Mouse (Mus musculus): ENCODE data around the gene Slit3. TPM values are rescaled to one million over a fixed set of nuclear protein-coding genes. Genes with fewer than 3 reads are reported as not detected.

Slit3 gene
- polyA plus RNA-seq, 1 experiment, result 11.3 TPM

- no peak overlapping the region for H3K4me3 ChIP-seq (ENCODE audit: insufficient read depth, low read depth, low read length)
- H3K27ac ChIP-seq (replicated peaks; ENCODE audit: low read depth, low read length), result no peak overlapping the region
- no peaks in the 10 kb centered on the region for H3K4me1 ChIP-seq (ENCODE audit: control insufficient read depth, insufficient read depth, insufficient read length, low read length)
Observed at GRCm38 (mm10) chr11:35261562-35262087, 140.6 kb downstream of the Slit3 start.

- no peak overlapping the region for H3K27ac ChIP-seq (replicated peaks; ENCODE audit: low read depth, low read length)
- no peak overlapping the region for H3K4me3 ChIP-seq (ENCODE audit: insufficient read depth, low read depth, low read length)
- no peaks in the 10 kb centered on the region for H3K4me1 ChIP-seq (ENCODE audit: control insufficient read depth, insufficient read depth, insufficient read length, low read length)
Observed at GRCm38 (mm10) chr11:35262289-35262941, 141.4 kb downstream of the Slit3 start.

- H3K4me3 ChIP-seq (ENCODE audit: insufficient read depth, low read depth, low read length), result no peak overlapping the region
- H3K27ac ChIP-seq (replicated peaks; ENCODE audit: low read depth, low read length), result no peak overlapping the region
- H3K4me1 ChIP-seq (ENCODE audit: control insufficient read depth, insufficient read depth, insufficient read length, low read length), result no peaks in the 10 kb centered on the region
Observed at GRCm38 (mm10) chr11:35264749-35265148, 143.7 kb downstream of the Slit3 start.

- no peaks in the 10 kb centered on the region for H3K4me1 ChIP-seq (ENCODE audit: control insufficient read depth, insufficient read depth, insufficient read length, low read length)
- H3K27ac ChIP-seq (replicated peaks; ENCODE audit: low read depth, low read length), result no peak overlapping the region
- H3K4me3 ChIP-seq (ENCODE audit: insufficient read depth, low read depth, low read length), result no peak overlapping the region
Observed at GRCm38 (mm10) chr11:35270396-35270795, 149.4 kb downstream of the Slit3 start.

- Histone ChIP-seq H3K27ac (replicated peaks; ENCODE audit: low read depth, low read length) (no peak overlapping the region), H3K4me1 (ENCODE audit: control insufficient read depth, insufficient read depth, insufficient read length, low read length) (no peaks in the 10 kb centered on the region; the same call in 1 of the 2 replicates), H3K4me3 (ENCODE audit: insufficient read depth, low read depth, low read length) (no peak overlapping the region)
Observed at GRCm38 (mm10) chr11:35273416-35273815, 152.4 kb downstream of the Slit3 start.

GRCm38 (mm10) chr11:35274036-35274435, 153.0 kb downstream of the Slit3 start:
- Histone ChIP-seq H3K27ac (replicated peaks; ENCODE audit: low read depth, low read length) (no peak overlapping the region), H3K4me1 (ENCODE audit: control insufficient read depth, insufficient read depth, insufficient read length, low read length) (no peaks in the 10 kb centered on the region; the same call in 1 of the 2 replicates), H3K4me3 (ENCODE audit: insufficient read depth, low read depth, low read length) (no peak overlapping the region)

- Histone ChIP-seq H3K4me1 (ENCODE audit: control insufficient read depth, insufficient read depth, insufficient read length, low read length) (no peaks in the 10 kb centered on the region; the same call in 1 of the 2 replicates), H3K4me3 (ENCODE audit: insufficient read depth, low read depth, low read length) (no peak overlapping the region), H3K27ac (replicated peaks; ENCODE audit: low read depth, low read length) (no peak overlapping the region)
Observed at GRCm38 (mm10) chr11:35275300-35275699, 154.3 kb downstream of the Slit3 start.

- H3K4me3 ChIP-seq (ENCODE audit: insufficient read depth, low read depth, low read length), result no peak overlapping the region
- no peaks in the 10 kb centered on the region; the same call in 1 of the 2 replicates for H3K4me1 ChIP-seq (ENCODE audit: control insufficient read depth, insufficient read depth, insufficient read length, low read length)
- H3K27ac ChIP-seq (replicated peaks; ENCODE audit: low read depth, low read length), result no peak overlapping the region
Observed at GRCm38 (mm10) chr11:35276001-35276400, 155.0 kb downstream of the Slit3 start.

GRCm38 (mm10) chr11:35278128-35278769, 157.2 kb downstream of the Slit3 start:
- Histone ChIP-seq H3K27ac (replicated peaks; ENCODE audit: low read depth, low read length) (no peak overlapping the region), H3K4me3 (ENCODE audit: insufficient read depth, low read depth, low read length) (no peak overlapping the region), H3K4me1 (ENCODE audit: control insufficient read depth, insufficient read depth, insufficient read length, low read length) (no peaks in the 10 kb centered on the region; the same call in 1 of the 2 replicates)

- Histone ChIP-seq H3K4me3 (ENCODE audit: insufficient read depth, low read depth, low read length) (no peak overlapping the region), H3K4me1 (ENCODE audit: control insufficient read depth, insufficient read depth, insufficient read length, low read length) (peaks cover 6% of the 10 kb centered on the region; the same call in 1 of the 2 replicates), H3K27ac (replicated peaks; ENCODE audit: low read depth, low read length) (no peak overlapping the region)
Observed at GRCm38 (mm10) chr11:35280826-35281225, 159.8 kb downstream of the Slit3 start.

- H3K27ac ChIP-seq (replicated peaks; ENCODE audit: low read depth, low read length), result no peak overlapping the region
- peaks cover 6% of the 10 kb centered on the region; the same call in 1 of the 2 replicates for H3K4me1 ChIP-seq (ENCODE audit: control insufficient read depth, insufficient read depth, insufficient read length, low read length)
Observed at GRCm38 (mm10) chr11:35282001-35282632, 161.1 kb downstream of the Slit3 start.

GRCm38 (mm10) chr11:35282825-35283571, 162.0 kb downstream of the Slit3 start:
- no peak overlapping the region for H3K27ac ChIP-seq (replicated peaks; ENCODE audit: low read depth, low read length)
- peaks cover 6% of the 10 kb centered on the region; the same call in 1 of the 2 replicates for H3K4me1 ChIP-seq (ENCODE audit: control insufficient read depth, insufficient read depth, insufficient read length, low read length)
- no peak overlapping the region for H3K4me3 ChIP-seq (ENCODE audit: insufficient read depth, low read depth, low read length)

More at GRCm38 (mm10) chr11:35282001-35282632, 161.1 kb downstream of the Slit3 start:
- H3K4me3 ChIP-seq (ENCODE audit: insufficient read depth, low read depth, low read length), result no peak overlapping the region

- Histone ChIP-seq H3K4me1 (ENCODE audit: control insufficient read depth, insufficient read depth, insufficient read length, low read length) (peaks cover 8% of the 10 kb centered on the region; the same call in 1 of the 2 replicates), H3K4me3 (ENCODE audit: insufficient read depth, low read depth, low read length) (no peak overlapping the region), H3K27ac (replicated peaks; ENCODE audit: low read depth, low read length) (no peak overlapping the region)
Observed at GRCm38 (mm10) chr11:35283767-35284166, 162.7 kb downstream of the Slit3 start.

- Histone ChIP-seq H3K4me1 (ENCODE audit: control insufficient read depth, insufficient read depth, insufficient read length, low read length) (peaks cover 10% of the 10 kb centered on the region; the same call in 1 of the 2 replicates), H3K4me3 (ENCODE audit: insufficient read depth, low read depth, low read length) (no peak overlapping the region), H3K27ac (replicated peaks; ENCODE audit: low read depth, low read length) (no peak overlapping the region)
Observed at GRCm38 (mm10) chr11:35286578-35287390, 165.8 kb downstream of the Slit3 start.

Data from brown adipose tissue, adult 24 weeks (tissue).